Mouse (Mus musculus) ES-Bruce4 (cell line): ENCODE results near the gene Bdkrb2. TPM values are rescaled to one million over a fixed set of nuclear protein-coding genes. Genes with fewer than 3 reads are reported as not detected.

Experiments used
- H3K27ac ChIP-seq: 2 replicates; pipeline ENCODE4 v1.5.1; 2012; ENCODE audit warnings: low read length, inconsistent platforms; ENCODE audit not compliant: insufficient read depth
- H3K27me3 ChIP-seq: 2 replicates; pipeline ENCODE4 v1.6.1; 2012; ENCODE audit warnings: mild to moderate bottlenecking, low read length, inconsistent platforms; ENCODE audit not compliant: control insufficient read depth, poor library complexity, insufficient read depth, severe bottlenecking
- H3K36me3 ChIP-seq: 2 replicates; pipeline ENCODE4 v1.6.1; 2012; ENCODE audit warnings: inconsistent platforms, mild to moderate bottlenecking, low read length, moderate library complexity; ENCODE audit not compliant: control insufficient read depth, poor library complexity, insufficient read depth, severe bottlenecking
- H3K4me1 ChIP-seq: one replicate; pipeline ENCODE4 v1.8.1; 2011; ENCODE audit warnings: low read length; ENCODE audit not compliant: control insufficient read depth, insufficient read depth
- H3K4me3 ChIP-seq: 2 replicates; pipeline ENCODE4 v1.5.1; 2011; ENCODE audit warnings: low read depth, mild to moderate bottlenecking, low read length
- H3K9ac ChIP-seq: 2 replicates; pipeline ENCODE4 v1.6.1; 2012; ENCODE audit warnings: low read depth, mild to moderate bottlenecking, inconsistent platforms; ENCODE audit not compliant: poor library complexity, severe bottlenecking
- H3K9me3 ChIP-seq: replicated peaks from 2 replicates; pipeline ENCODE4 v1.6.1; 2012; ENCODE audit warnings: mild to moderate bottlenecking, low read length, inconsistent platforms; ENCODE audit not compliant: control insufficient read depth, poor library complexity, insufficient read depth, severe bottlenecking
- CTCF ChIP-seq: IDR thresholded peaks from one replicate; pipeline ENCODE4 v1.8.1; 2011; ENCODE audit warnings: low read depth, low read length
- EP300 ChIP-seq: IDR thresholded peaks from 2 replicates; pipeline ENCODE4 v1.6.1; 2011; ENCODE audit warnings: low read depth, low read length; ENCODE audit not compliant: insufficient read depth
- POLR2A ChIP-seq: IDR thresholded peaks from one replicate; pipeline ENCODE4 v1.8.1; 2011; ENCODE audit warnings: low read length; ENCODE audit not compliant: insufficient read depth
- polyA plus RNA-seq: library from polyadenylated mRNA; stranded (reverse); fragments of >200 nt; gene quantifications from 2 replicates; pipeline ENCODE4 v1.2.4, GENCODE M21; 2011; ENCODE audit warnings: low read depth; ENCODE audit not compliant: missing spikeins, insufficient read depth, insufficient read length

Bdkrb2 gene
- polyA plus RNA-seq, 1 experiment, result 1.2 TPM

GRCm38 (mm10) chr12:105590786-105591185 lies 27.8 kb downstream of the Bdkrb2 start:
- H3K9me3 ChIP-seq, result no peaks in the 10 kb centered on the region
- no peaks in the 10 kb centered on the region for H3K36me3 ChIP-seq

DNA sequence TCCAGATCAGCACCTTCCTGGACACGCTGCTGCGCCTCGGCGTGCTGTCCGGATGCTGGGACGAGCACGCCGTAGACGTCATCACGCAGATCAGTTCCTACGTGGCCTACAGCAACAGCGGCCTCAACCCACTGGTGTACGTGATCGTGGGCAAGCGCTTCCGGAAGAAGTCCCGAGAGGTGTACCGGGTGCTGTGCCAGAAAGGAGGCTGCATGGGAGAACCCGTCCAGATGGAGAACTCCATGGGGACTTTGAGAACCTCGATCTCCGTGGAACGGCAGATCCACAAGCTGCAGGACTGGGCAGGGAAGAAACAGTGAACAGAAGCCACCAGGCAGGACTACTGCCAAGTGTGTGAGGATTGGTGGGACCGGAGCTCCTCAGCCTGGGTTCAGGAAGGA lies 29.3 kb downstream of the Bdkrb2 start:
- H3K27ac ChIP-seq, result no peak overlapping the region
- H3K9ac ChIP-seq, result no peak overlapping the region
- no peaks in the 10 kb centered on the region for H3K27me3 ChIP-seq
- no peak overlapping the region for H3K4me3 ChIP-seq
- TF ChIP-seq POLR2A (no peak), CTCF (no peak), EP300 (no peak)
- no peaks in the 10 kb centered on the region for H3K4me1 ChIP-seq
- H3K9me3 ChIP-seq, result no peaks in the 10 kb centered on the region
- H3K36me3 ChIP-seq, result no peaks in the 10 kb centered on the region

More at GRCm38 (mm10) chr12:105590786-105591185, 27.8 kb downstream of the Bdkrb2 start:
- Histone ChIP-seq H3K27me3 (no peaks in the 10 kb centered on the region), H3K27ac (no peak overlapping the region), H3K9ac (no peak overlapping the region), H3K4me1 (no peaks in the 10 kb centered on the region), H3K4me3 (no peak overlapping the region)
- TF ChIP-seq EP300, result no peak
- TF ChIP-seq CTCF, result no peak
- no peak for TF ChIP-seq POLR2A

GRCm38 (mm10) chr12:105593471-105593870 lies 30.4 kb downstream of the Bdkrb2 start:
- H3K4me3 ChIP-seq, result no peak overlapping the region
- peaks cover 2% of the 10 kb centered on the region for H3K4me1 ChIP-seq
- H3K9ac ChIP-seq, result no peak overlapping the region
- no peaks in the 10 kb centered on the region for H3K36me3 ChIP-seq
- no peak for TF ChIP-seq POLR2A
- TF ChIP-seq EP300, result no peak
- no peak for TF ChIP-seq CTCF
- H3K9me3 ChIP-seq, result no peaks in the 10 kb centered on the region
- no peaks in the 10 kb centered on the region for H3K27me3 ChIP-seq
- no peak overlapping the region for H3K27ac ChIP-seq

DNA sequence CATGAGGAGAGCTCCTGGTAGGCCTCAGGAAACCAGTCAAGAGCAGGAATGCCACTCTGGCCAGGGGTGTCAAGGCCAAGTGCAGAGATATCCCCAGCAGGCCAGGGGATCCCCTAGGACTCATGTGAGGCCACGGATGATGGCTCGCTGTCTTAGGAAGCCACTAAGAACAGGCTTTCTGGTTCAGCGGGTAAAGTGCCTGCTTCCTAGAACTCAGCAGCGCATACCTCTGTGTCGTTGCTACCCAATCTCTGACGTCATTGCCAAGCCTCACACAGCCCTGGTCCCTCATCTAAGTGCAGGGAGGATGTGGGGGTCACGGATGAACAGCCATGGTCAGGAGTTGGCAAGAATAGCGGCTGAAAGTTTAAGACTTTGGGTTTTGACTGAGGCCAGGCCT lies 34.1 kb downstream of the Bdkrb2 start:
- H3K27me3 ChIP-seq, result no peaks in the 10 kb centered on the region
- H3K4me3 ChIP-seq, result no peak overlapping the region
- no peak overlapping the region for H3K27ac ChIP-seq
- TF ChIP-seq POLR2A, result no peak
- no peaks in the 10 kb centered on the region for H3K9me3 ChIP-seq
- peaks cover 3% of the 10 kb centered on the region for H3K4me1 ChIP-seq
- no peaks in the 10 kb centered on the region for H3K36me3 ChIP-seq
- H3K9ac ChIP-seq, result no peak overlapping the region

- H3K9ac ChIP-seq, result no peak overlapping the region
- no peak overlapping the region for H3K4me3 ChIP-seq
- H3K9me3 ChIP-seq, result no peaks in the 10 kb centered on the region
- H3K27ac ChIP-seq, result no peak overlapping the region
- H3K27me3 ChIP-seq, result no peaks in the 10 kb centered on the region
- TF ChIP-seq EP300 (no peak), POLR2A (no peak)
- H3K4me1 ChIP-seq, result peaks cover 3% of the 10 kb centered on the region
- no peaks in the 10 kb centered on the region for H3K36me3 ChIP-seq
Observed at GRCm38 (mm10) chr12:105598503-105598902, 35.5 kb downstream of the Bdkrb2 start.

GRCm38 (mm10) chr12:105599098-105599497 lies 36.1 kb downstream of the Bdkrb2 start:
- Histone ChIP-seq H3K27me3 (no peaks in the 10 kb centered on the region), H3K27ac (no peak overlapping the region), H3K36me3 (no peaks in the 10 kb centered on the region), H3K9me3 (no peaks in the 10 kb centered on the region), H3K9ac (no peak overlapping the region), H3K4me3 (no peak overlapping the region), H3K4me1 (peaks cover 3% of the 10 kb centered on the region)
- TF ChIP-seq CTCF, result no peak
- no peak for TF ChIP-seq EP300
- no peak for TF ChIP-seq POLR2A
